Mouse (Mus musculus) brown adipose tissue, adult 24 weeks (tissue): ENCODE data around the gene Minos1. TPM values are rescaled to one million over a fixed set of nuclear protein-coding genes. Genes with fewer than 3 reads are reported as not detected.

Experiments
- H3K27ac ChIP-seq: fragments of 200-500 bp; replicated peaks from 2 replicates; pipeline ENCODE4 v1.5.1; 2012; ENCODE audit warnings: low read depth, mild to moderate bottlenecking, low read length
- H3K4me1 ChIP-seq: fragments of 200-500 bp; 2 replicates; pipeline ENCODE4 v1.6.1; 2012; ENCODE audit warnings: low read length, mixed read lengths; ENCODE audit not compliant: control insufficient read depth, insufficient read depth, insufficient read length
- H3K4me3 ChIP-seq: fragments of 200-500 bp; 2 replicates; pipeline ENCODE4 v1.5.1; 2012; ENCODE audit warnings: low read depth, mild to moderate bottlenecking, low read length, moderate library complexity; ENCODE audit not compliant: insufficient read depth
- polyA plus RNA-seq: library from polyadenylated mRNA; stranded (reverse); fragments of >200 nt; gene quantifications from 2 replicates; pipeline ENCODE4 v1.2.4, GENCODE M21; 2012; ENCODE audit not compliant: missing spikeins, insufficient read depth, insufficient read length

Gene Minos1
- polyA plus RNA-seq, 1 experiment, result 1,254 TPM

GRCm38 (mm10) chr4:139078726-139079125 is 52.2 kb downstream of the Minos1 start:
- Histone ChIP-seq H3K4me1 (no peaks in the 10 kb centered on the region), H3K27ac (no peak overlapping the region), H3K4me3 (no peak overlapping the region)

DNA sequence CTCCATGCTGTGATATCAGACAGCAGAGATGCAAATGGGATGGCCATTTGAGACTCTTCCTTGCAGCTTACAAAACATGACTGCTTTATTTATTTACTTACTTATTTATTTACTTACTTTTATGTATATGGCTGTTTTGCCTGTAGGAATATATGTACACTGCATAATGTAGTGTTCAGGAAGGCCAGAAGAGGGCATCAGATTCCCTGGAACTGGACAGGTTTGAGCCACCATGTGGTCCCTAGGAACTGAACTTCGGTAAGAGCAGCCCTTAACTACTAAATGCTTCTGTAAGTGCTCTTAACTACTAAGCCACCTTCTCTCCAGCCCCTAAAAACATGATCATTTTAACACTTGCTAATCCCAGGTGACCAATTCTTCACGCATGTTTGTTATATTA is 52.6 kb downstream of the Minos1 start:
- Histone ChIP-seq H3K4me3 (no peak overlapping the region), H3K27ac (no peak overlapping the region), H3K4me1 (no peaks in the 10 kb centered on the region)

DNA sequence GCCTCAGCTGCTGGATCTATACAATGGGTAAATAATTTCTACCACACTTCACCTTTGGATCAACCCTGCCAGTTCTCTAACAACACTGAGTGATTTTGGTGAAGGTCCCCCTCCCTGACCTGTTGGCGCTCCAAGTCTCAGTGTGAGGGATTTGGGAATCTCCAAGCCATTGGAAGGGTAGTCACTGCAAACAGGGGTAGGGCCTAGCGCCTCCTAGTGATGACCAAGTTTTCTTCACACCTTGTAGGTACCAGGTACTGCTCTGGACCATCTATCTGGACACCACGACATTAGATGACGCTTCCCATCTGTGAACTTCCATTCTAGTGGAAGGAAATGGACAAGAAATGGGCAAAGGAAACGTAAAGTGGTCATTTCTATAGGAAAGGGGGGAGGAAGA is 55.0 kb downstream of the Minos1 start:
- no peak overlapping the region for H3K4me3 ChIP-seq
- no peak overlapping the region for H3K27ac ChIP-seq
- no peaks in the 10 kb centered on the region for H3K4me1 ChIP-seq

DNA sequence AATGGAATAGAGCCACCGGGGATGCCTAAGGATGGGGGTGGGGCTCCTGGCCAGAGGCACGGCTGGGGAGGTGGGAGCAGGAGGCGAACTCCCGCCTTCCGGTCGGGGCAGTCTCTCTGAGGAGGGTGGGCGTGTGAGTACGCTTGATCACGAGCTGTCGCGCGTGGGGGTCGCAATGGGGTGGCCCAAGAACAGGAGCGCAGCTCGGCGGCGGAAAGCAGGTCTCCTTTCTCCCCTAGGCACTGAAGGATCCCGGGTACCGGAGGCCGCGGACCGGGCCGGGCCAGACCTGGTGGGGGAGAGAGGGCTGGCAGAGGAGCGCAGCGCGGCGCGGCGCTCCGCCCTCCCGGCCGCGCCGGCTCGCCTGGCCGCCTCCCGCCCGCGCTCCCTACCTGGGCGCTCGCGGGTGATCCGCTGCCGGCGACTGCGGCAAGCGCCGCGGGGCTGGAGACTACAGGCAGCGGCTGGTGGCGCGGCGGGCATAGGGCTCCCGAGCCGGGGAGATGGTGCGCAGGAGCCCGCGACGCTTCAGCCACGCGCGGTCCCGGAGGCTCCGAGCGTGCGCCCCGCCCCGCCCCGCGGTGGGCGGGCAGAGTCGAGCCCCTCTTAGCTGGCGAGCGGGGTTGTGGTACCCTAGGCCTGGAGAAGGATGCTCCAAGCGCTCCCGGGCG is 55.7 kb downstream of the Minos1 start, which contains the start of gene Htr6:
Gene Htr6, minus strand, starts transcription at position 530 of the 671 bp plus-strand sequence.
- H3K27ac ChIP-seq, result no peak within 1 kb of the TSS
- H3K4me1 ChIP-seq, result no peaks in the 10 kb centered on the region
- H3K4me3 ChIP-seq, result peak within 1 kb of the TSS; percentile 34

DNA sequence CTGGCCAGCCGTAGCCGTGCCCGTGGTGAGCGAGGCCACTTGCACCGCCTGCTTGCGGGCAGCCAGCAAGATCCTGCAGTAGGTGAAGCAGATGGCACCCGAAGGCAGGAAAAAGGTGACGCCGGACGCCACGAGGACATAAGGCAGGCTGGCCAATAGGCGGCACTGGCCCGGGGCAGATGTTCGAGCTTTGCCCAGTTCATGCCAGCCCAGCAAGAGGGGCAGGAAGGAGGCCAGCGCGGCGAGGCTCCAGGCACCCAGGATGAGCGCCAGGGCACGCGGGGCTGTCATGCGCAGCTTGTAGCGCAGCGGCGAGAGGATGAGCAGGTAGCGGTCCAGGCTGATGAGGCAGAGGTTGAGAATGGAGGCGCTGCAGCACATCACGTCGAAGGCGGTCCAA is 56.9 kb downstream of the Minos1 start:
- Histone ChIP-seq H3K4me1 (no peaks in the 10 kb centered on the region), H3K4me3 (peak overlapping the region; percentile 34; the same call in 1 of the 2 replicates)

GRCm38 (mm10) chr4:139068287-139068686 is 62.6 kb downstream of the Minos1 start:
- Histone ChIP-seq H3K27ac (no peak overlapping the region), H3K4me1 (no peaks in the 10 kb centered on the region), H3K4me3 (no peak overlapping the region)

More for the DNA sequence above, 56.9 kb downstream of the Minos1 start:
- H3K27ac ChIP-seq, result no peak overlapping the region

DNA sequence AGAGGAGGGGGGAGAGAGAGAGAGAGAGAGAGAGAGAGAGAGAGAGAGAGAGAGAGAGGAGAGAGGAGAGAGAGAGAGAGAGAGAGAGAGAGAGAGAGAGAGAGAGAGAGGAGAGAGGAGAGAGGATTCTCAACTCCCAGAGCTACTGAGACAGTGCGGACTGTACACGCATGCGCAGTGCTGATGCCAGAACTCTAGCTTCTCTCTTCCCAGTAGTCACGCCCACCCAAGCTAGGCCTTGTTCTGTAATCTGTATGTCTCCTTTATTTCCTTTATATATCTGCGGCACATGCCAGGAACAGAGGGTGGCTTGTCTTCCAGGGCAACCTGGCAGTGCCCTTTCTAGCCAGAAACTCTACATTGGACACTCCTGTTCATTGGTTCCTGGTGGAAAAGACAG is 66.1 kb downstream of the Minos1 start:
- no peak overlapping the region for H3K27ac ChIP-seq
- no peaks in the 10 kb centered on the region for H3K4me1 ChIP-seq
- no peak overlapping the region for H3K4me3 ChIP-seq

DNA sequence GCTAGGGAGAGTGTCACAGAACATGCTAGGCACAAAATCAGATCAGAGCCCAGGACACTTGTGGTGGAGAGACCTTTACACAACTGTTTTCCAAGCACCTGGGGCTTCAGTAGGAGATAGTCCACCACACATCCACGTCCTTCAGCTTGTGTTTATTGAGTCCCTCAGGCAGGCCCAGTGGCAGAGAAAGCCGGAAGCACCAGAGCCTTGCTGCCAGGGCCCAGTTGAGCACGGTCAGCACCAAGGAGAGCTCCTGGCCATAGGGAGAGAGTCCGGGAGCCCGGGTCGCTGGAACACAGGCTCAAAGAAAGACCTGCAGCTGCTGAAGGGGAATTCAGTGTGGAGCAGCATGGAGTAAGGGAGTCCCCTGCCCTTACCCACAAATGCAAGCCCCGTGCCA is 71.3 kb downstream of the Minos1 start:
- H3K4me1 ChIP-seq, result no peaks in the 10 kb centered on the region
- H3K4me3 ChIP-seq, result no peak overlapping the region
- H3K27ac ChIP-seq, result no peak overlapping the region

DNA sequence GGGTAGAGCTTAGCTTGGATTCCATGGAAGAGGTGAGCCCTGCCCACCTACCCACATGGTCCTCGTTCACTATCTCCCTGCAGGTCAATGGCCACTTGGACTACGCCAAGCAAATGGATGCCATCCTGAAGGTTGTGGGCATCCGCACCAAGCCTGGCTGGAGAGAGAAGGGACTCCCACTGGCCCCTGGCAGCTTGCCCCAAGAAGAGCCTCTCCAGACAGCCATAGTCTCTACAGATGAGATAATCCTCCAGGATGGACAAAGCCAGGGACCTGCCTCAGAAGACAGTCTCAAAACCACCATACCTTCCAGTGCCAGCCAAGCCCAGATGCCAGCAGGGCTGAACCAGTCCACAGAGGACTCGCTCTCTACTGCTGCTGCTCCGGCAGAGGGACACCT is 72.9 kb downstream of the Minos1 start:
- no peak overlapping the region for H3K4me3 ChIP-seq
- H3K4me1 ChIP-seq, result no peaks in the 10 kb centered on the region
- H3K27ac ChIP-seq, result no peak overlapping the region

DNA sequence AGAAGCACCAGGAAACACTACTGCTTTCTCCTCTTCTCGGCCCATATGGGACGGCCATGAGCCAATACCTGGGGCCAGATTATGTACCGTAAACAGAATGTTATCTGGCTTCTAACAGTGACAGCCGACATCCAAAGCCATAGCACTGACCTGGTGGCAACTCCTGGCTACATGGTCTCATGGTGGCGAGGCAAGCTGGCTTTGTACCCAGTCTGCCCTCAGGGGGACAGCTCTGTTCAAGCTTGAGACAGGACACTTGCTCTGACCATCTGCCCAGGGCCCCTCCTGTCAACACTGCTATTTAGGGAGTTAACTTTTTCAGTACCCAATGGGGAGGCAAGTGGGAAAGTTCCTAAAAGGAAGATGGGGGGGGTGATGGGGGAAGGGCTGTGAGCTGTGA is 73.6 kb downstream of the Minos1 start:
- no peak overlapping the region for H3K27ac ChIP-seq

GRCm38 (mm10) chr4:139055744-139056143 is 75.2 kb downstream of the Minos1 start:
- Histone ChIP-seq H3K4me3 (no peak overlapping the region), H3K27ac (no peak overlapping the region), H3K4me1 (no peaks in the 10 kb centered on the region)

More for the DNA sequence above, 73.6 kb downstream of the Minos1 start:
- Histone ChIP-seq H3K4me1 (no peaks in the 10 kb centered on the region), H3K4me3 (no peak overlapping the region)

DNA sequence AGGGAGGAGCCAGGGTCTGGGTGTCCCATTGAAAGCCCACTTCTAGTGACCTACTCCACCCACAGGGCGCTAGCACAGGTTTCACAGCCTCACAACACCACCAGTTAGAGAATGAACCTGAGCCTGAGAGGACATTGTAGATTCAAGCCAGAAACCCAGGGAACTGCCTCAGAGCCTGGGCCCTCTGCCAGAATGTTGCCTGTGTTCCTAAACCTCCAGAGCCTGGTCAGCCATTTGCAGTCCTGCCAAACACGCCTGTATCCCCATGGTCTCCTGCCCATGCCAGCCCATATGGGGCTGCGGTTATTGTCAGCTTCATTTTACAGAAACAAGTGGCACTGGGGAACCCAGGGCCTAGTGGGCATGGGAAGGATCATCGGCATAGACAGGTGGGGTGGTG is 75.6 kb downstream of the Minos1 start:
- Histone ChIP-seq H3K4me3 (no peak overlapping the region), H3K4me1 (no peaks in the 10 kb centered on the region), H3K27ac (no peak overlapping the region)

- Histone ChIP-seq H3K27ac (no peak overlapping the region), H3K4me3 (no peak overlapping the region), H3K4me1 (no peaks in the 10 kb centered on the region)
Observed at GRCm38 (mm10) chr4:139054300-139054923, 76.5 kb downstream of the Minos1 start.

DNA sequence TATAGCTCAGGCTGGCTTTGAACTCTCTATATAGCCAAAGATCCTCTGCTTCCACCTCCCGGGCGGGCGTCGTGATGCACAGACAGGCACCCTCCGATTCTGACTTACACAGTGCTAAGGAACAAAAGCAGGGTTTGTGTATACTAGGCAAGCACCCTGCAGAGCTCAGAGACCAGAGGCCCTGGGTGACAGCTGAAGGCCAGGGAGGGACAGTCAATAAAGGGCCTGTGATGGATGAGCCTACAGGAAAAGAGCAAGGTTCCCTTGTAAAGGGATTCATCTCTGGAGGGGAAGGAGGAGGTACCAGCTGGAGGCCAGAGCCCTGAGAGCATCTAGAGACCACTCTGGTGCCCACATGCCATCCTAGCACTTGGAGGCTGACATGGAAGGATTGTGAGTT is 77.5 kb downstream of the Minos1 start:
- Histone ChIP-seq H3K4me1 (no peaks in the 10 kb centered on the region), H3K27ac (no peak overlapping the region), H3K4me3 (no peak overlapping the region)

DNA sequence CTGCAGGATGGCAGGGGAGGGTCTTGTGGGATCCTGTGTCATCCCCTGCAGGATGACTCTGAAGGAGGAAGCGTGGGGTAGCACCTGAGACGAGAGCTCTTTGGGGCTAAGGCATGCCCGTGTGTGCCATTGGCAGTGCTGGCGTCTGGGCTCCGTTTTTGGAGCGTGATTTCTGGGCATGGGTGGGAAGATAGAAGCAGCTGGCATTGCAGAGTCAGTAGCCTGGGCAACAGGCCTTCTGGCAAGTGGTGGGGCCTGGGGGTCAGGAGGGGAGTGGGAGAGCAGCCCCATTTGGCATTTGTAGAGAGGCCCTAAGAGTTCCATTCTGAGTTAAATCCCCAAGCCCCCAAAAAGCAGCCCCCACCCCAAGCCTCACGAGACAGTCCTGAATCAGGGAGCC is 78.1 kb downstream of the Minos1 start:
- Histone ChIP-seq H3K4me1 (no peaks in the 10 kb centered on the region), H3K4me3 (no peak overlapping the region)

More for the DNA sequence above, 78.1 kb downstream of the Minos1 start:
- H3K27ac ChIP-seq, result no peak overlapping the region
